Mouse (Mus musculus) forebrain, embryonic 10.5 days (tissue): ENCODE measurements around the gene Ehbp1. TPM values are rescaled to one million over a fixed set of nuclear protein-coding genes. Genes with fewer than 3 reads are reported as not detected.
A peak's percentile ranks its signal among the peaks of the same experiment; 100 is the strongest.

Source experiments
- DNase-seq: peaks from one replicate; pipeline ENCODE4 v3.0.0-alpha.2; 2017; ENCODE audit warnings: low spot score; ENCODE audit errors: extremely low spot score
- H3K27ac ChIP-seq: fragments of 300-500 bp; sonication (generic); 2 replicates; pipeline ENCODE4 v1.5.1; 2016; ENCODE audit warnings: mild to moderate bottlenecking
- H3K27me3 ChIP-seq: fragments of 300-500 bp; sonication (generic); 2 replicates; pipeline ENCODE4 v1.6.1; 2016; ENCODE audit warnings: mild to moderate bottlenecking; ENCODE audit not compliant: poor library complexity, severe bottlenecking
- H3K36me3 ChIP-seq: fragments of 300-500 bp; sonication (generic); replicated peaks from 2 replicates; pipeline ENCODE4 v1.6.1; 2016; ENCODE audit warnings: mild to moderate bottlenecking, moderate library complexity
- H3K4me1 ChIP-seq: fragments of 300-500 bp; sonication (generic); 2 replicates; pipeline ENCODE4 v1.6.1; 2016
- H3K4me3 ChIP-seq: fragments of 300-500 bp; sonication (generic); 2 replicates; pipeline ENCODE4 v1.5.1; 2016; ENCODE audit warnings: mild to moderate bottlenecking, moderate library complexity
- H3K9me3 ChIP-seq: fragments of 300-500 bp; sonication (generic); 2 replicates; pipeline ENCODE4 v1.6.1; 2016; ENCODE audit warnings: mild to moderate bottlenecking, moderate library complexity
- WGBS: fragments of 180-500 bp; shearing (Covaris S2); methylation state at CpG from one replicate; pipeline ENCODE4 v1.1.7; 2016; 5-methylcytosine and 5-hydroxymethylcytosine counted together
- polyA plus RNA-seq: library from polyadenylated mRNA; unstranded; fragments of >200 nt; fragmentation: Nextera tagmentation; extraction: Ambion mirVana; gene quantifications from 2 replicates; pipeline ENCODE4 v1.2.1, GENCODE M21; 2016

Ehbp1 gene
- polyA plus RNA-seq, 1 experiment from 2014 or later: 12.6 TPM

GRCm38 (mm10) chr11:22206611-22207010, 135.5 kb downstream of the Ehbp1 start:
- Histone ChIP-seq H3K27me3 (no peaks in the 10 kb centered on the region), H3K27ac (no peak overlapping the region), H3K9me3 (no peaks in the 10 kb centered on the region), H3K4me1 (peaks cover 20% of the 10 kb centered on the region), H3K4me3 (no peak overlapping the region), H3K36me3 (no peaks in the 10 kb centered on the region)
- 38% methylated on average over 1 of the region's 1 CpGs for WGBS
- no peak for DNase-seq

- H3K9me3 ChIP-seq: no peaks in the 10 kb centered on the region
- no peaks in the 10 kb centered on the region for H3K36me3 ChIP-seq
- no peak for DNase-seq
- H3K27ac ChIP-seq: no peak overlapping the region
- peaks cover 20% of the 10 kb centered on the region for H3K4me1 ChIP-seq
- H3K27me3 ChIP-seq: no peaks in the 10 kb centered on the region
- H3K4me3 ChIP-seq: no peak overlapping the region
- WGBS: 27% methylated on average over 2 of the region's 2 CpGs
Measured at GRCm38 (mm10) chr11:22206191-22206590, 135.9 kb downstream of the Ehbp1 start.

GRCm38 (mm10) chr11:22203413-22203812, 138.7 kb downstream of the Ehbp1 start:
- WGBS: 90% methylated on average over 5 of the region's 5 CpGs
- Histone ChIP-seq H3K4me3 (no peak overlapping the region), H3K27ac (no peak overlapping the region), H3K36me3 (no peaks in the 10 kb centered on the region), H3K4me1 (peaks cover 36% of the 10 kb centered on the region), H3K27me3 (no peaks in the 10 kb centered on the region), H3K9me3 (no peaks in the 10 kb centered on the region)
- no peak for DNase-seq

- 94% methylated on average over 8 of the region's 8 CpGs for WGBS
- Histone ChIP-seq H3K27ac (no peak overlapping the region), H3K36me3 (no peaks in the 10 kb centered on the region), H3K9me3 (no peaks in the 10 kb centered on the region), H3K4me3 (no peak overlapping the region), H3K4me1 (peaks cover 38% of the 10 kb centered on the region), H3K27me3 (no peaks in the 10 kb centered on the region)
- DNase-seq: no peak
Measured at GRCm38 (mm10) chr11:22201125-22201524, 141.0 kb downstream of the Ehbp1 start.

- no peaks in the 10 kb centered on the region for H3K36me3 ChIP-seq
- DNase-seq: no peak
- H3K4me3 ChIP-seq: no peak overlapping the region
- H3K9me3 ChIP-seq: no peaks in the 10 kb centered on the region
- peak overlapping the region; percentile 15; the same call in 1 of the 2 replicates for H3K27ac ChIP-seq
- 51% methylated on average over 3 of the region's 3 CpGs for WGBS
- H3K4me1 ChIP-seq: peaks cover 30% of the 10 kb centered on the region
- H3K27me3 ChIP-seq: no peaks in the 10 kb centered on the region
Measured at GRCm38 (mm10) chr11:22199881-22200280, 142.2 kb downstream of the Ehbp1 start.

- Histone ChIP-seq H3K9me3 (no peaks in the 10 kb centered on the region), H3K36me3 (no peaks in the 10 kb centered on the region), H3K4me3 (no peak overlapping the region), H3K27me3 (no peaks in the 10 kb centered on the region), H3K27ac (no peak overlapping the region), H3K4me1 (peaks cover 30% of the 10 kb centered on the region)
- WGBS: 31% methylated on average over 6 of the region's 6 CpGs
- no peak for DNase-seq
Measured at GRCm38 (mm10) chr11:22198406-22198805, 143.7 kb downstream of the Ehbp1 start.

- H3K27ac ChIP-seq: no peak overlapping the region
- no peak for DNase-seq
- H3K27me3 ChIP-seq: no peaks in the 10 kb centered on the region
- H3K4me1 ChIP-seq: peaks cover 27% of the 10 kb centered on the region
- no peak overlapping the region for H3K4me3 ChIP-seq
- H3K9me3 ChIP-seq: no peaks in the 10 kb centered on the region
- WGBS: 76% methylated on average over 6 of the region's 6 CpGs
- no peaks in the 10 kb centered on the region for H3K36me3 ChIP-seq
Measured at GRCm38 (mm10) chr11:22197935-22198334, 144.2 kb downstream of the Ehbp1 start.

- DNase-seq: no peak
- Histone ChIP-seq H3K27ac (no peak overlapping the region), H3K9me3 (no peaks in the 10 kb centered on the region), H3K4me3 (no peak overlapping the region), H3K36me3 (no peaks in the 10 kb centered on the region), H3K4me1 (peaks cover 26% of the 10 kb centered on the region), H3K27me3 (no peaks in the 10 kb centered on the region)
- WGBS: 91% methylated on average over 4 of the region's 4 CpGs
Measured at GRCm38 (mm10) chr11:22196776-22197175, 145.3 kb downstream of the Ehbp1 start.

GRCm38 (mm10) chr11:22194607-22195006, 147.5 kb downstream of the Ehbp1 start:
- H3K4me1 ChIP-seq: peaks cover 21% of the 10 kb centered on the region
- WGBS: 77% methylated on average over 3 of the region's 3 CpGs
- DNase-seq: no peak
- H3K27me3 ChIP-seq: no peaks in the 10 kb centered on the region
- no peak overlapping the region for H3K27ac ChIP-seq
- no peak overlapping the region for H3K4me3 ChIP-seq
- no peaks in the 10 kb centered on the region for H3K9me3 ChIP-seq
- no peaks in the 10 kb centered on the region for H3K36me3 ChIP-seq

GRCm38 (mm10) chr11:22190576-22190975, 151.5 kb downstream of the Ehbp1 start:
- no peak for DNase-seq
- Histone ChIP-seq H3K36me3 (no peaks in the 10 kb centered on the region), H3K27ac (no peak overlapping the region), H3K9me3 (no peaks in the 10 kb centered on the region), H3K27me3 (no peaks in the 10 kb centered on the region), H3K4me1 (no peaks in the 10 kb centered on the region), H3K4me3 (no peak overlapping the region)
- 73% methylated on average over 3 of the region's 3 CpGs for WGBS

GRCm38 (mm10) chr11:22189970-22190369, 152.1 kb downstream of the Ehbp1 start:
- WGBS: 90% methylated on average over 3 of the region's 3 CpGs

GRCm38 (mm10) chr11:22181530-22182501, 160.3 kb downstream of the Ehbp1 start:
- WGBS: 91% methylated on average over 8 of the region's 8 CpGs
- no peak overlapping the region for H3K4me3 ChIP-seq
- no peak overlapping the region for H3K27ac ChIP-seq
- H3K36me3 ChIP-seq: no peaks in the 10 kb centered on the region
- H3K27me3 ChIP-seq: no peaks in the 10 kb centered on the region
- no peak for DNase-seq
- no peaks in the 10 kb centered on the region for H3K4me1 ChIP-seq
- no peaks in the 10 kb centered on the region for H3K9me3 ChIP-seq

More at GRCm38 (mm10) chr11:22189970-22190369, 152.1 kb downstream of the Ehbp1 start:
- Histone ChIP-seq H3K4me3 (no peak overlapping the region), H3K27me3 (no peaks in the 10 kb centered on the region), H3K9me3 (no peaks in the 10 kb centered on the region), H3K36me3 (no peaks in the 10 kb centered on the region), H3K4me1 (no peaks in the 10 kb centered on the region), H3K27ac (no peak overlapping the region)
- DNase-seq: no peak

GRCm38 (mm10) chr11:22180146-22180545, 161.9 kb downstream of the Ehbp1 start:
- Histone ChIP-seq H3K9me3 (no peaks in the 10 kb centered on the region), H3K4me3 (no peak overlapping the region), H3K4me1 (no peaks in the 10 kb centered on the region), H3K27ac (no peak overlapping the region), H3K36me3 (no peaks in the 10 kb centered on the region), H3K27me3 (no peaks in the 10 kb centered on the region)
- DNase-seq: no peak
